Mouse (Mus musculus) frontal cortex, postnatal 14 days (tissue): ENCODE data around the gene Ube2m.
"Not testable (repeated sequence)": the region's sequence is repeated elsewhere in the genome, so short reads cannot be mapped to it uniquely, and the experiment has no call there.

Source experiments
- DNase-seq, 2 experiments: peaks; one replicate each; pipeline ENCODE4 v3.0.0; 2022; ENCODE audit warnings: low spot score in 2 of 2

Ube2m gene

DNA sequence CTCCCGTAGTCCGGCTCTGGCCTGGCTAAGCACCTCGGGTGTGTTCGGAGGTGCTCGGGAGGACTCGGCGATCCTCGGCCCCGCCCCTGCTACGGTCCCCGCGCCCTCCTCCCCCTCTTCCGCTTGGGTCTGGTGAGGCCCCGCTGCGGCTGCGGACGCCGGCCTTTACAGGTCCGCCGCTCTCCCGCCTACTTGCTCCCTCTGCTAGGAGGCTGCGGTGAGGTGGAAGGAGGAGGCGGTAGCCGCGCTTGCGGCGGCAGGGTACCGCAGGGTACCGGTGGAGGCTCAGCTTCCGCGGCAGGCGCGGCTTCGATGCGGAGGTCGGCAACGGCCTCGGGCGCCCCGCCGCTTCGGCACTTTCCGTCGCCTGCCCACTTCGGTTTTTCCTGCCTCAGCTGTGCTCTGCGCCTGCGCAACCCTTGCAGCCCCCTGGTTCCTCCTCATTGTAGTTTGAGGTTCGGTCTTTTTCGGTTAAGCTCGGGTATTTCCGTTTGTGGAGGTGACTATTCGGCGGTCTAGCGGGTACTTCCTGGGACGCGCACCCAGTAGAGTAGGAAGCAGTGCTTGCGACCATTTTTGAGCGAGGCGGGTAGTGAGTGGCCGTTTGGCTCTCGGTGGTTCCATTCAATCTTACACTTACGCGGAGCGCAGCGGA, at the start of gene Ube2m:
Gene Ube2m (minus strand): TSS at position 375 of the 655 bp plus-strand sequence.
- peak; percentile 98 to 99 for DNase-seq

GRCm38 (mm10) chr7:13072293-13072692, 34.2 kb upstream of the Ube2m start:
- no peak for DNase-seq

- not testable (repeated sequence) for DNase-seq
Observed at GRCm38 (mm10) chr7:13063399-13063798, 25.3 kb upstream of the Ube2m start.

DNA sequence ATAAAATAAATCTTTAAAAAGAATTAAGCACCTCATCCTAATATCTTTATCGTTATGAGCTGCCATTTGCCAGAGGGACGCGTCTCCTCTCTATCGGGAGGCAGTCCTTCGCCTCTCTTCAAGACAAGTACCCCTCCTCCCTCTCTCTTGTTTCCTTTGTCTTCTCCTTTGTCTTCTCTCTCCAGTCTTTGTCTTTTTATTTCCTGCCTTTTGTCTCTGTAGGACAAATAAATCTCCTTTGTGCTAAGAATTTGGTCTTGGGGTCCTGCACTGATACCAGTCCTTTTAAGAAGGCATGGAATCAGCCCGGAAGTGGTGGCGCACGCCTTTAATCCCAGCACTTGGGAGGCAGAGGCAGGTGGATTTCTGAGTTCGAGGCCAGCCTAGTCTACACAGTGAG, 21.5 kb upstream of the Ube2m start:
- no peak for DNase-seq

DNA sequence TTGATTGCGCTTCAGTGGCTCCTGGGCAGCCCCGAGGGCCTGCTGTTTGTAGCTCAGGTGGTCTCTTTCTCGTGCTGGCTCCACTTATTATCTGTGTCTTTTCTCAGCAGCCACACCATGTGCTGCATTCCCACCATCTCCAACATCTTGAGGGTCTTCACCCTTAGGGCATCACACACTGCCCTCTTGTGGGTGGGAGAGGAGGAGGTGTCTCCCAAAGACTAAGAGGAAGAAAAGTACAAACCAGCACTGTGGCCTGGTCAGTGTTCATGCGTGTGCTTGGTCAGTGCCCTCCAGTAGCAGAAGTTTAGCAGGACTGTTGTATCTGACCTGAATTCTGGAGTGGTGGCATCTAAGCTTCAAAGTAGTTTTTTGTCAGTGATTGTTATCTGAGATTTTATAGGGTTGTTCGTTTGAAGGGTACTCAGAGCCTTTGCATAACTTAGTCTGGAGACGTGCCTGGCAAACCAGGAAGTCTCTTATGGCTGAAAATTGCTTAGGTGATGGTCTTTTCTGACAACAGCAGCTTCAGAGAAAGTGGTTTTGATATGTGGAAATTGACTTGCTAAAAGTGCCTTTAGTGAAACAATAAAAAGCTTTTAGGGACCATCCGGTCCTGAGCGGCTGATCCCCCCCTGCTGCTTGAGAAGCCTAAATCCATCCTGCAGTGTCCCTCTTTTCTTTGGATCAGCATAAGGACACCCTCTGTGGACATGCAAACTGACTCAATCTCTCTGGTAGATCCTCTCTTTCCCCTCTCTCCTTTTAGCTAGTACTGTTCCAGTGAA, 19.0 kb upstream of the Ube2m start:
- no peak for DNase-seq

DNA sequence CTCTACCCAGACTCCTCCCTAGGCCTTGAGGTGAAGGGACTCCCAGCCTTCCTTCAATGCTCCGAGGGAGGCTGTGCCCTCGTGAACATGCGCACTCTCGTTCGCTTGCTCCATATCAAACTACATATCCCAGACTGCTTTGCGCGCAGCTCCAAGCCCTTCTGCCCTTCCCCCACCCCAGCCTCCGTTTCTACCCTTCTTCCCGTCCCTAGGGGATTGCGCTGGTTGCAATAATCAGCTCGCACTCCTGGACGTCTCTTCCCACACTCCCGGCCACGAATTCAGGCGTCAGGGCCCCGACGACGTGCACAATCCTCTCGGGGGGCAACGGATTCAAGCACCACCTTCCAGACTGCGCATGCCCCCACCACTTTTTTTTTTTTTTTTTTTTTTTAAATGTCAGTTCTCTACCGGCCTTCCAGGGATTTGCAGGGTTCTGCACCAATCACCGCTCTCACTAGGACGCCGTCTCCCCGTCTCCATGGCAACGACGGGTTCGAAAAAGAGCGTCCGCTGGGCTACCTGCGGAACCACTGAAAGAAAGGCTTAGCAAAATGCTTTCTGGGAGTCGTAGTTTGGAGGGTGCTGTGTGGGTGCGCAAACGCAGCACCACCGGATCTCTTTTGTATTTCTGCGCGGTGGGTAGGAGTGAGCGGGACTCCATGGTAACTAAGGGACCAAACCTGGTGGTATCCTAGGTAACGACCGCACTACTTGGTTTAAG, 16.4 kb upstream of the Ube2m start, which contains the start of gene Mzf1:
Gene Mzf1 (minus strand): TSS at position 478 of the 724 bp plus-strand sequence.
- DNase-seq, result peak; percentile 95 to 98

GRCm38 (mm10) chr7:13053961-13054286, 15.8 kb upstream of the Ube2m start:
- DNase-seq, result no peak

DNA sequence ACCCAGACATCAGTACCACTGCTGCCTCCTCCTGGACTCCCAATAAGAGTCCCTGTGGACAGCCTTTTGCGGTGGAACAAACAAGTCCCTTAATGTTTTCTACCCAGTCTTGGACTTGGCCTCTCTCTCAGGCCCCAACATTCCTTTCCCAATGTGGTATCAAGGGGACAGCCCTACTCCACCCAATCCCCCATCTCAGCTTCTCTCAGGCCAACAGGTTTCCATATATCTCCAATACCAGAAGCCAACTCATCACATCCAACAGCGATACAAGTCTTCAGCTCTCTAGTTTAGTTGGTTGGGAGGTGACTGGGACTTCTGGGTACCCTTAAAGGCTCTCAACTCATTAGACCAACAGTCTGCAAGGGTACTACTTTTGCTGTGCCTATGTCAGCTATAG, 15.4 kb upstream of the Ube2m start:
- no peak for DNase-seq

DNA sequence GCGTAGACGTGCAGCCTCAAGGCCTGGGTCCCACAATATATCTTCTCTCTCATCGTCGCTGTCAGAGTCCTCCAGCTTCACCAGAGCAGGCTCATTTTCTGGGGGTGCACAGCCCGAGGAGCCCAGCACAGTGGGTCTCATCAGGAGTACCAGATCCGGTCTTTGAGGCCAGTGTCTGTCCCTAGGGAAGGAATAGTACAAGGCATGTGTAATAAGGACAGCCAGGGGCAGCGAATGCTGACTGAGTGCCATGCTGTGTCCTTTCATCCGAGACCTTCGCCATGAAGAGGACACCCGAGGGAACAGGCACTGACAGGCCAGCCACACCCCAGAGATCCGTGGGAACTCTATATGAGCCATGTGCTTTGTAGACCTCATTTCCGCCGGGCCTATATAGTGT, 14.9 kb upstream of the Ube2m start:
- DNase-seq, result no peak

DNA sequence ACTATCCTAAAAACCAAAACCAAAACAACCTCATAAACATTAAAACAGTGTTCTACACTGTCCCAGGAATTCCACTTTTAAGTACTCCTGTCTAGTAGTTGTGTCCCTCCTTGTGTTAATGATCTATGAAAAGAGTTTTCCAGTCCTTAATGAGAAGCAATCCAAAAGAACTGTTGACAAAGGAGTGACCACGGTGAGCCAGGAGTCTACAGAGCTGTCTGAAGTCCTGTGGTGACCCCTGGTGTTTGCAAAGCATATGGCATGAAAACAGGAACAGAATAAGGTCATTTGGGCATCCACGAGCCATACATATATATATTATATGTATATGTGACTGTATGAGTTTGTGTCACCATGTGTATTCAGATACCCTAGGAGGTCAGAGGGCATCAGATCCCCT, 8.0 kb upstream of the Ube2m start:
- DNase-seq, result no peak

DNA sequence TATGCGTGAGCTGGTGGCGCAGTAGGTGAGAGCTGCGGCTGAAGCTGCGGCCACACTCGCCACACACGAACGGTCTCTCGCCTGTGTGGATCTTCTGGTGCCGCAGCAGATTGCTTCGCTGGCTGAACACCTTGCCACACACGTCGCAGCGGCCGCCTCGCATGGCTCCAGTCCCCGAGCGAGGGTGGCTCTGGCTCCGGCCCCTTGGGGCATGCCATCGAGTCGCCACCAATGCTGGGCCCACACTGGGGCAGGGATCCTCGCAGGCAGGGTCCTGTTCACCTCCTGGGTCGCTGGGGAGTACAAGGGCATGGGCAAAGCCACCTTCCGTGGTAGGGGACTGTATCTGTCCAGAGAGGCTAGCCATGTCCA, 6.2 kb upstream of the Ube2m start:
- no peak for DNase-seq

GRCm38 (mm10) chr7:13043445-13044253, 5.6 kb upstream of the Ube2m start:
- no peak for DNase-seq

DNA sequence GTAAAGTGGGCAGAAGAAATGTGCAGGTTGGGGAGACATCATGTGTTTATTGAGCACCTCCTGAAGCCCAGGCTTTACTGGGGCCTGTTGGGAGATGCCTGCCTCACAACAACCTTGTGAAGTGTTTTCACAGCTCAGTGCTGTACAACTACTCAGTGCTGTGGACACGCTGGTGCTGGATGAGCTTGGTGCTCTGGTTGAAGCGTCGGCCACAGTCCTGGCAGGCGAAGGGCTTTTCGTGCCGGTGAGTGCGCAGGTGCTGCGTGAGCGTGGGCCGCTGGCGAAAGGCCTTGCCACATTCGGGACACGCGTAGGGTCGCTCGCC, 5.0 kb upstream of the Ube2m start:
- no peak for DNase-seq

DNA sequence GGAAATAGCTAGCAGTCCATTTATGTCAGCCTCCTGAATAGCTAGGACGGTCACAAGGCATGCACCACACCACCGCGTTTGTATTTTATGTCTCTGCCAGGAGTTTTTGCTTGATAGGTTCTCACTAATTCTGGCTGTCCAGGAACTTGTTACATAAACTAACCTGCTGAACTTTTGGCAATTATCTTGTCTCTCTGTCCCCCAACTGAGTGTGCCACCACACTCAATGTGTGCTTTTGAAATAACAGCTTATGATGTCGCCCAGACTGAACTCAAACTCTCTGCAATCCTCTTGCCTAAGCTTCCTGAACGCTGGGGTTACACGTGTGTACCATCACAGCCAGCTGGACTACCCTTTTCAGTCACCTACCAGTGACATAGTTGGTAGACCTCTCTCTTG, 4.4 kb upstream of the Ube2m start:
- no peak for DNase-seq

DNA sequence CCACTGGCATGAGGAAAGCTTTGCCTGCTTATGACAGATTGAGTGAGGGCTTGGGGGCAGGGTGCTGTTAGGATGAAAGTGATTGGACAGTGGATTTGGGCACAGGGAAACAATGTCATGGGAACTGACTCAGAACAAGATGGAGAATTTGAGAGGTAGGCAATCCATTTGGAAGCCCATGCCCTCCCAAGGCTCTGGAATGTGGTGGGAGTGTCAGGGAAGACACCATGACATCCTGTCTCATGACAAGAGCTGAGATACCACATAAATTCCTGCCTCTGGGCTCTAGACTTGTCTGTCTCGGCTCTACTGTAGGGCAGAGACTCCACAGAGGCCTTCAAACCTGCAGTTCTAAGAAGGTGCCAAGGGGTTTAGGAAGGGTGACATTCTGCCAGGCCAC, 3.2 kb upstream of the Ube2m start:
- no peak for DNase-seq

- DNase-seq, result no peak
Observed at GRCm38 (mm10) chr7:13039181-13039580, 1.1 kb upstream of the Ube2m start.

GRCm38 (mm10) chr7:13038621-13039169, 620 bp upstream of the Ube2m start:
- DNase-seq, result no peak

- no peak for DNase-seq
Observed at GRCm38 (mm10) chr7:13037366-13037765, 709 bp downstream of the Ube2m start.

DNA sequence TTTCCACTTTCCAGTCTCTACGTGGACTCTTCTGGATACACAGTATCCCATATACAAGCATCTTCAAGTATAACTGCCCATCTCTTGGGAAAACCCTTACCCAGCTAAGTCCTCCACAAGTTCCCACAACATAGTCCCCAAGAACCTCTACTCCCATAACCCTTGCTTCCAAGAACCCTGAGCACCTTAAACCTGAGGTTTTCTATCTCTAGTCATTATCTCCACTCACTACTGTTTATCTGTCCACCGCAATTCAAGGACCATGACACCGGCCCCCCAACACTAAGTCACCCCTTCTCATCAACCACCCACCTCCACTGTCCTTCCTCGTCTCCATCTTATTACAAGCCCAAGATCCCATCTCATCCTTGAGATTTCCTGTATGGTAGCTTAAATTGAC, 1.3 kb downstream of the Ube2m start:
- no peak for DNase-seq

- DNase-seq, result no peak
Observed at GRCm38 (mm10) chr7:13035211-13035855, 2.7 kb downstream of the Ube2m start.
